8 mouse cellular contexts compared by ENCODE assay signal in genomic region chr3:18623831-18624304, GRCm38 (mm10).
DNase-seq lines count a peak whose midpoint lies in the region; ATAC-seq and TF ChIP-seq lines count a peak whose summit lies in the region.

No protein-coding gene starts in this region.

- H3K36me3 ChIP-seq in hindbrain, embryonic 14.5 days (replicated peaks; ENCODE audit: control insufficient read depth, insufficient read depth): no peaks in the 10 kb centered on the region

- H3K27ac ChIP-seq in cerebellum, adult 2 months (ENCODE audit: insufficient read depth, low read length): no peak overlapping the region
- H3K27ac ChIP-seq in hindbrain, embryonic 14.5 days: peak overlapping the region; percentile 69; the same call in 1 of the 2 replicates

- no peaks in the 10 kb centered on the region for H3K9me3 ChIP-seq in hindbrain, embryonic 14.5 days (ENCODE audit: control insufficient read depth, low read length)

- WGBS in cerebellum, adult 2 months: 37% methylated on average over 4 of the region's 4 CpGs
- 3% methylated on average over 4 of the region's 4 CpGs for WGBS in hindbrain, embryonic 14.5 days

- DNase-seq in R1 (ENCODE audit: low read depth, low spot score): peak; percentile 100
- DNase-seq in cerebellum, adult 2 months: peak; percentile 47 to 73
- peak; percentile 53 for DNase-seq in forelimb bud, embryonic 11.5 days (ENCODE audit: low read depth, low spot score)
- DNase-seq in hindbrain, embryonic 14.5 days (ENCODE audit: low spot score): peak; percentile 62
- peak; percentile 29 for DNase-seq in left cerebral cortex, adult 11 months (ENCODE audit: low spot score)
- peak; percentile 68 for DNase-seq in lung, postnatal 14 days
- peak; percentile 72 for DNase-seq in retina, embryonic 14.5 days (ENCODE audit: low spot score)
- no peak for DNase-seq in B cell, adult 2 months

- peak overlapping the region; percentile 9; the same call in 1 of the 2 replicates for H3K9ac ChIP-seq in hindbrain, embryonic 14.5 days

- no peaks in the 10 kb centered on the region; the same call in 1 of the 2 replicates for H3K4me1 ChIP-seq in cerebellum, adult 2 months (ENCODE audit: control insufficient read depth, insufficient read depth, low read length)
- H3K4me1 ChIP-seq in hindbrain, embryonic 14.5 days (replicated peaks; ENCODE audit: control insufficient read depth, insufficient read depth, low read length): 0 out of 2 replicates have a peak, but pooled peaks cover 10% of the 10 kb centered on the region

- peak; percentile 32; the same call in 1 of the 2 replicates for ATAC-seq in hindbrain, embryonic 14.5 days (ENCODE audit: low FRiP score)

- TF ChIP-seq POLR2A in cerebellum, adult 2 months (IDR thresholded peaks at IDR 0.05; ENCODE audit: borderline replicate concordance, insufficient read depth, low read length): no peak

- peak overlapping the region; percentile 65 for H3K4me2 ChIP-seq in hindbrain, embryonic 14.5 days (replicated peaks)

- TF ChIP-seq CTCF in cerebellum, adult 2 months (IDR thresholded peaks at IDR 0.05; ENCODE audit: borderline replicate concordance, insufficient read depth, low read depth, low read length): peak; percentile 43; the same call in 1 of the 2 replicates

- H3K4me3 ChIP-seq in cerebellum, adult 2 months (replicated peaks; ENCODE audit: insufficient read depth, low read depth, low read length): no peak overlapping the region
- no peak overlapping the region for H3K4me3 ChIP-seq in hindbrain, embryonic 14.5 days (replicated peaks; ENCODE audit: low read length)

- H3K27me3 ChIP-seq in cerebellum, adult 2 months (ENCODE audit: control insufficient read depth, insufficient read depth, low read length): no peaks in the 10 kb centered on the region
- no peaks in the 10 kb centered on the region for H3K27me3 ChIP-seq in hindbrain, embryonic 14.5 days (ENCODE audit: control insufficient read depth, insufficient read depth, low read length)

Comparison
In these comparisons a context has a peak if more than half of its experiments do, and no peak if none do; other contexts are left out.
1. DNase-seq: peak in R1 (single experiment), cerebellum, adult 2 months (2 of 2), forelimb bud, embryonic 11.5 days (single experiment), hindbrain, embryonic 14.5 days (single experiment), left cerebral cortex, adult 11 months (single experiment), lung, postnatal 14 days (single experiment) and retina, embryonic 14.5 days (single experiment); none in B cell, adult 2 months (0 of 2).